Mouse (Mus musculus): ENCODE measurements around the gene Sys1.

- TF ChIP-seq CTCF (IDR thresholded peaks at IDR 0.05; ENCODE audit: borderline replicate concordance, insufficient read depth, low read length): no peak
- no peak for TF ChIP-seq POLR2A (IDR thresholded peaks at IDR 0.05; ENCODE audit: low read depth, low read length)
Observed at GRCm38 (mm10) chr2:164458535-164458934, 1.8 kb downstream of the Sys1 start.
